ENCODE assay signal across 9 mouse cellular contexts in the genomic region with DNA sequence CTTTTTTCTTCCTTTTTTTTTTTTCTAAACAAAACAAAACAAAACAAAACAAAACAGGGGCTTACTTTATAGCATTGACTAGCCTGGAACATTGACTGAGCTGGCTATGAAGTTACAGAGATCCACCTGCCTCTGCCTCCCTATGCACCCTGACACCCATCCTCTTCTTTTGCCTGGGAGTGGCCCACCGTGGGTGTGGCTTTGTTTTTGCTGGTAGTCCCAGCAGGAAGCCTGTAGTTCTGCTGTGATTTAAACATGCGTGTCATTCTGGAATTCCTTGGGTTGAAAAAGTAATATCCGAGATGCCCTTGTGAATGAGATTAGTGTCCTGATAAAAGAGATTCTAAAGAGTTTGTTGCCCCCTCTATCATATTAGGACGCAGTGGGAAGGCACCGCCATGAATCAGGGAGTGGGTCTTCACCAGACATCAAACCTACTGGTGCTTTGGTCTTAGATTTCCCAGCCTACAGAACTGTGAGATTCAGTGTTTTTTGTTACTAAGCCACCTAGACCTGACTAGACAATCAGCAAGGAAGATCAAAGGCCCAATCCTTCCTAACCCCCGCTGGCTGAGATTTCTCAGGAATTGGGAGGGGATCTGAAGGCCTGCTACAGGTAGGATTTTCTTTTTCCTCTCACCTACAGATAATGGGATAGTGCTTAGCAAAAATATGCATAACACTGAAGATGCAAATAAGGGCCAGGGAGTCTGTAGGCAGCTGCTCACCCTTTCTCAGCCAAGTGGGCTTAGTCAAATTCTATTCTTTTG.
"Had no signal": no experiment of that assay in that cellular context is flagged by ENCODE, and none has a peak within 500 bp of the region (broad histone marks: within the 10 kb centered on the region; RNA-seq: fewer than 3 reads in every experiment).

No protein-coding gene starts in this region.

- DNase-seq: lung, adult 18-20 months; lung, embryonic 14.5 days; lung, postnatal 10 days; lung, postnatal 4 days; midbrain, embryonic 14.5 days; right cerebral cortex, postnatal 14 days; thymus, adult 18-20 months; thymus, postnatal 14 days; thymus, postnatal 36 days had no signal
